Mouse (Mus musculus): ENCODE data around the gene Apoc2.

- TF ChIP-seq CHD2 (IDR thresholded peaks at IDR 0.05; ENCODE audit: low read depth, low read length), result no peak
- TF ChIP-seq MAFK (IDR thresholded peaks at IDR 0.05; ENCODE audit: insufficient read depth, low read depth, low read length), result no peak
Measured at GRCm38 (mm10) chr7:19701069-19701761, 23.5 kb upstream of the Apoc2 start.

Data from ES-E14 (cell line).